Mouse (Mus musculus) bone marrow macrophage, adult 2 months (primary cell): ENCODE measurements around the gene Pon2.

ENCODE experiments used
- CTCF ChIP-seq: IDR thresholded peaks from 2 replicates; pipeline ENCODE4 v1.5.1; 2012; ENCODE audit warnings: low read depth, mild to moderate bottlenecking, low read length, moderate library complexity
- POLR2A ChIP-seq: IDR thresholded peaks from 2 replicates; pipeline ENCODE4 v1.6.1; 2012; ENCODE audit warnings: mild to moderate bottlenecking, low read depth, low read length, borderline replicate concordance

- TF ChIP-seq CTCF: no peak
- TF ChIP-seq POLR2A: no peak
Measured at GRCm38 (mm10) chr6:5254869-5255268, 43.4 kb downstream of the Pon2 start.
